Mouse (Mus musculus) adrenal gland, postnatal 10 days (tissue): Measurements from ENCODE around the gene Olfr1424. TPM values are rescaled to one million over a fixed set of nuclear protein-coding genes. Genes with fewer than 3 reads are reported as not detected.

ENCODE experiments used
- total RNA-seq, 2 experiments: library from RNA; stranded (reverse); gene quantifications; 2 replicates each; pipeline ENCODE4 v1.2.3; 2021

Gene Olfr1424
- total RNA-seq, 2 experiments from 2014 or later = not detected

Other genes with a start within 250 kb of the Olfr1424 start
- 1 to 10 TPM; 5.8 to 7.3 TPM for gene Stx3, start 243.3 kb downstream of the Olfr1424 start, total RNA-seq
- gene Olfr1417, start 223.5 kb downstream of the Olfr1424 start, total RNA-seq = not detected
- not detected for gene Olfr1418, start 201.6 kb downstream of the Olfr1424 start, total RNA-seq
- not detected for gene Olfr1419, start 187.6 kb downstream of the Olfr1424 start, total RNA-seq
- not detected for gene Olfr1420, start 176.1 kb downstream of the Olfr1424 start, total RNA-seq
- gene Patl1, start 150.3 kb downstream of the Olfr1424 start, total RNA-seq = 10 to 100 TPM; 30.5 to 34.7 TPM
- gene Osbp, start 96.7 kb downstream of the Olfr1424 start, total RNA-seq = 10 to 100 TPM; 60.8 to 65.6 TPM
- not detected for gene Olfr1423, start 21.4 kb downstream of the Olfr1424 start, total RNA-seq
- gene Olfr1425, start 15.0 kb upstream of the Olfr1424 start, total RNA-seq = not detected
- not detected for gene Olfr1426, start 29.3 kb upstream of the Olfr1424 start, total RNA-seq
- gene Olfr1427, start 40.7 kb upstream of the Olfr1424 start, total RNA-seq = not detected
- gene Olfr1428, start 53.2 kb upstream of the Olfr1424 start, total RNA-seq = not detected
- gene Olfr76, start 60.5 kb upstream of the Olfr1424 start, total RNA-seq = not detected
- gene Olfr1555-ps1, start 107.4 kb upstream of the Olfr1424 start, total RNA-seq = not detected
- gene Olfr1431, start 138.0 kb upstream of the Olfr1424 start, total RNA-seq = not detected
- gene Olfr1432, start 169.9 kb upstream of the Olfr1424 start, total RNA-seq = not detected
- not detected for gene Olfr262, start 179.0 kb upstream of the Olfr1424 start, total RNA-seq
- gene Olfr235, start 198.3 kb upstream of the Olfr1424 start, total RNA-seq = not detected
- gene Olfr1434, start 217.2 kb upstream of the Olfr1424 start, total RNA-seq = not detected
- not detected for gene Olfr1436, start 236.4 kb upstream of the Olfr1424 start, total RNA-seq